Mouse (Mus musculus) cerebral cortex, adult 2 months (tissue): ENCODE measurements around the gene Smg9.

Experiments used
- WGBS: fragments of 180-500 bp; shearing (Covaris S2); methylation state at CpG from one replicate; pipeline ENCODE4 v1.1.7; 2018; 5-methylcytosine and 5-hydroxymethylcytosine counted together

Smg9 gene

DNA sequence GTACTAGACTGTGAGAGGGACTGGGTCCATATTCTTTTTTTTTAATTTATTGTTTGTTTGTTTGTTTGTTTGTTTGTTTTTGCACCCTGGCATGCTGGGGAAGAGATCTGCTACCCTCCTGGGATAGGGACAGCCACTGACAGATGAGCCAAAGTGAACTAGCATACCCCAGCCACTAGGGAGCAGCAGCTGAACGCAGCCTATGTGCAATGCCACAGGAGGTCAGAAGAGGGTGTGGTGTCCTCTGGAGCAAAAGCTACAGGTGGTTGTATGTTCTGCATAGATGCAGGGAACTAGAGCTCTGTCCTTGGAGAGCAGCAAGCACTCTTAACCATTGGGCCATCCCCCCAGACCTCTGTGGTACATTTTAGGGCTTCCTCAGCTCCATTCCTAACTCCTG, 42.4 kb downstream of the Smg9 start:
- WGBS = 26% methylated on average over 1 of the region's 1 CpGs

DNA sequence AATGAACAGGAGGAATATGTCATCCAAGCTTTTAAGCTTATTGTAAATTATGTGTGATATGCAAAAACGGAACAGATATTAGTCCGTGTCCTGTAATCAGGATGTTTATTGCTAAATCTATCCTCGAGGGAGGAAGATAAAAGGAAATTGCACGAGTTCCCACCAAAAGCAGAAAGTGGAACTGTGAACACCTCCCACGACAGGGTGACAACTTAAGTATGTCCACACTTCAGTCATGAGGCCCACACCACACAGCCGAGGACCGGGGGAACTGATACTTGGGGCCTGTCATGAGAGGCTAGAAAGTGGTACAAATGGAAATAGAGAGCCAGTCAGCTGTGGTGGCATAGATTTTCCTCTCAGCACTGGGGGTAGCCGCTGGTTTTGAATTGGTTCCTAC, 42.9 kb downstream of the Smg9 start:
- 54% methylated on average over 8 of the region's 8 CpGs for WGBS

DNA sequence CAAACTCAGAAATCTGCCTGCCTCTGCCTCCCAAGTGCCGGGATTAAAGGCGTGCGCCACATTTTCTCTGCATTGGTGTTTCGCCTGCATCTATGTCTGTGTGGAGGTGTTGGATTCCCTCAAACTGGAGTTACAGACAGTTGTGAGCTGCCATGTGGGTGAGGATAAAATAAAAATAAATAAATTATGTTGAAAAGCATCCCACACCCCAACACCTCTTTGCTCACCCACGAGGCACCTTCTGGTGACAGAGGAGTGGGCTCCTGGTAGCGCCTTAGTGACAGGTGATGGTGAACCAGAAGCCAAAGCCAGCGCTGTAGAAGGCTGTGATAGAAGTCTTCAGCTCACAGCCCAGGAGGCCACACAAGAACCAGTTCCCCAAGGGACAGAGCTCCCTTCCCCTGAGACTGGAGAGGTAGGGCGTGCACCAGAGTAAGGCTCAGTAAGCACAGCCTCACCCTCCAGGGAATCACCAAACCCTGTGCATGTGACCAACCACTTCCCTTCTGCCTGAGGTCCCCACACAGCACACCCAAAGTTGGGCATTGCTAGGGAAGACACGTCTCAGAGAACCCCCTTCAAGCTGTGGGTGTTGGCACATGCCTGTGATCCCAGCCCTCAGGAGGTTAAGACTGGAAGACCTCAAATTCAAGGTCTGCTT, 46.0 kb downstream of the Smg9 start:
- 62% methylated on average over 9 of the region's 9 CpGs for WGBS

DNA sequence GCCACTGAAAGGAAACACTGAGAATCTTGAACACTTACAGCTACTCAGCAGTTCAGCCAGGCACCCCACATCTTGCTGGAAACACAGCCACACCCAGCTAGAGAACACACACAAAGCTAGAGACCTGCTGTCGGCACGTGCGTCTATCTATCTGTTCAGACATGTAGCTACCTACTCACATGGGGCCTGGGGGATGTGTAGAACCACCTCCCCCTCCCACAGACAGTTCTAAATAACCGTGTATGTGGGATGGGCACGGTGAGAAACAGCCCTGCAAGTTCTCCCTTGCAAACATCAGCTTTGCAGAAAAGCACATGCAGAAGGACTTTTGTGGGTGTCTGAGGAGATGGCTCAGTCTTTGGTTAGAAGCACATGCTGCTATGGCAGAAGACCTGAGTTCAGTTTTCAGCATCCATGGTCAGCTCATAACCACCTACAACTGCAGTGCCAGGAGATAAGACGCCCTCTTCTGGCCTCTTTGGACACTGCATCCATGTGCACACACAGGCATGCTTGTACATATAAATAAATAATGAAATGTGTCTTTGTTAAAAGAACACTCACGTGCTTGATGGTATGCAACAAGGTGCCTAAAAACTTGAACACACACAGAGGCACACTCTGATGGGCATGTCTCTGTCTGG, 47.4 kb downstream of the Smg9 start:
- 43% methylated on average over 7 of the region's 7 CpGs for WGBS

- 39% methylated on average over 14 of the region's 14 CpGs for WGBS
Observed at GRCm38 (mm10) chr7:24448782-24449517, 49.5 kb downstream of the Smg9 start.

- whole genome bisulfite sequencing = 77% methylated on average over 9 of the region's 9 CpGs
Observed at GRCm38 (mm10) chr7:24450585-24451017, 51.2 kb downstream of the Smg9 start.

- WGBS = 36% methylated on average over 9 of the region's 9 CpGs
Observed at GRCm38 (mm10) chr7:24451855-24452311, 52.5 kb downstream of the Smg9 start, which contains the start of gene Irgc1. TSS of gene Irgc1 (minus strand) at chr7:24452297.

DNA sequence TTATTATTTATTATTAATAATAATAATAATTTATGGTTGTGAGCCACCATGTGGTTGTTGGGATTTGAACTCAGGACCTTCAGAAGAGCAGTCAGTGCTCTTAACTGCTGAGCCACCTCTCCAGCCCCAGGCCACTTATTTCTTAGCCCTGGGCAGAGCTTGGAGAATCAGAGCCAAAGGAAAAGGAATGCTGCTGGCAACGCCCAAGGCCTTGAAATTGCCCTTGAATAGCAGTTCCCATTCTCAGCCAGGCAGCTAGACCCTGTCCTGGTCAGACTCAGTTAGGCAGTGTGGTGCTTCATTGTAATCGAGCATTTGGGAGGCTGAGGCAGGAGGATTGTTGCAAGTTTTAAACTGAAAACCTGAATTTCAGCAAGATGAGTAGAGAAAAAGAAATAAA, 54.8 kb downstream of the Smg9 start:
- 83% methylated on average over 2 of the region's 2 CpGs for WGBS

GRCm38 (mm10) chr7:24455726-24456125, 56.3 kb downstream of the Smg9 start:
- WGBS = 75% methylated on average over 5 of the region's 5 CpGs

DNA sequence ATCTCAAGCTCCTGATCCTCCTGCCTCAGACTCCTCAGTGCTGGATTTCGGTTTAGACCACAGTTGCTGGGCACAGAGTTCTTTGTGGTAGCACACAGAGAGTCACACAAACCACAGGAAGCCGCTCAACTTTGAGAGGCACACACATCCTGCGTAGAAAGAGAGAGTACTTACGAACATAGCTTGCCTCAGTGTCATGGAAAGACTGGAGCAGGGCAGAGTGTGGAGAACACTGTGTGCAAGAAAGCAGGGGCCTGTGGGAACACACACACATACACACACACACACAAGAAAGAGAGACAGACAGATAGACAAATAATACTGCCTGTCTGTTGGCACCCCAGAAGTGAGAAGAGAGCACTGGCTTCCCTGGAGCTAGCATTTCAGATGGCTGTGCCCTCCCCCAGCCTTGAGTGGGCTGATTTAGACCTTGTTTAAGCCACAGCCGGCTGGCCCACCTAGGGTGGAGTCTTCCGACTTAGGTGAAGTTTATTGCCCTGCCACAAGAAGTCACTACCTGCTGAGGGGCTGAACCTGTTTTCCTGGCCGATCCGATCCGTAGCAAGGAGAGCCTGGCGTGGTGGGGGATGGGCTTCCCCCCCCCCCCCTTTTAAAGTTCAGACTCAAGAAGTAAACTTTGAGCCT, 58.4 kb downstream of the Smg9 start:
- WGBS = 59% methylated on average over 10 of the region's 10 CpGs

DNA sequence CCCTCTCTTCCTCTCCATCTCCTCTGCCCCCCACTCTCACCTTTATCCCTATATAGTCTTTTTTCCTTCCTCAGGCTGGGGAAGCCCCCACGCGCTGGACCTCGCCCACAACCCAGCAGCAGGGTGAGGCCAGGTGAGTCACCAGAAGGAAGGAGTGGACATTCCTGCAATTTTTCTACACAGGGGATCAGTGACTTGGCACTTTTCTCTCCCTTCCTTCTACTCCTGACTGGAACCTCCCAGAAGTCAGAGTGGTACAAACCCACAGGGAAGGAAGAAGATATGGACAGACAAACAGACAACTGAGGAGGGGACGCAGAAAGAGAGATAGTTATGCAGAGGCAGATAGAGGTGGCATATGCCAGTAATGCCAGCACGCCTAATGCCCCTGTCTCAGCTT, 60.0 kb downstream of the Smg9 start:
- WGBS = 79% methylated on average over 5 of the region's 5 CpGs

- 56% methylated on average over 3 of the region's 3 CpGs for WGBS
Observed at GRCm38 (mm10) chr7:24459843-24460242, 60.4 kb downstream of the Smg9 start.

- WGBS = 52% methylated on average over 14 of the region's 14 CpGs
Observed at GRCm38 (mm10) chr7:24461376-24462051, 62.1 kb downstream of the Smg9 start.

GRCm38 (mm10) chr7:24462388-24463319, 63.2 kb downstream of the Smg9 start, which contains the start of gene Plaur:
TSS of gene Plaur (plus strand) at chr7:24462484.
- WGBS = 7% methylated on average over 27 of the region's 27 CpGs

GRCm38 (mm10) chr7:24466835-24467234, 67.4 kb downstream of the Smg9 start:
- 86% methylated on average over 6 of the region's 6 CpGs for WGBS

DNA sequence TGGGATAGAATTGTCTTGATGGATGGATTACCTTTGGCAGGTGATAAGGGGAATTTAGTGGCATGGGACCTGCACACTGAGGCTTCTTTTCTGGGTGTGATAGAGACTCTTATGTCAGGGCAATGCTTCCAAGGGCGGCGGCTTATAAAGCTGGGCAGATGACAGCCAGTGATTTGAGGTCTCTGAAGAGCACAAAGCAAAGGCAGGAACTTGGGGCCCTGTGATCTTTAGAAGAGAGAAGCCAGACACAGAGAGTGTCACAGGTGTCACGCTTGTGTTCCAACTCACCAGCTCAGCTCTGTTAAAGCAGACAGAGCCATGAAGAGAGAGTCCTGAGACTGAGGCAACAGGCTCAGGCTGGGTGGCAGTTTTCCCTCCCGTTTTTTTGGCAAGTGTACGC, 68.5 kb downstream of the Smg9 start:
- 84% methylated on average over 5 of the region's 5 CpGs for WGBS

DNA sequence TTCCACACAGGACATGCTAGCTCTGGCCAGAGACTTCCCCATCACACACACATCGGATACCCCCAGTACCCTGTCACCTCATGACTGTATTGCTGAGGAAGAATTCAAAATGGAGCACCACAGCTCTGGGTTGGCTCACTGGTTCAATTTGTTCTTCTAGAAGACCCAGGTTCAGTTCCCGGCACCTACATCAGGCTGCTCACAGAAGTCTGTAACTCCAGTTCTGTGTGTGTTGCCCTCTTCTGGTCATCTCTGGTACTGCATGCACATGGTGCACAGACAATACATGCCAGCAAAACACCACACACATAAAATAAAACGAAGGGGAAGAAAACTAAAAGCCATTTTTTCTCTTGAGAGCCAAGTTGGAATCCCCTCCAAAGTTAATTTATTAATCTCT, 69.7 kb downstream of the Smg9 start:
- WGBS = 83% methylated on average over 3 of the region's 3 CpGs

GRCm38 (mm10) chr7:24470356-24470755, 70.9 kb downstream of the Smg9 start:
- 89% methylated on average over 7 of the region's 7 CpGs for WGBS
